Mouse (Mus musculus): ENCODE results near the gene Lrrc8a.

Gene Lrrc8a

GRCm38 (mm10) chr2:30239777-30240176, 2.3 kb downstream of the Lrrc8a start:
- DNase-seq (ENCODE audit: low spot score): no peak

DNA sequence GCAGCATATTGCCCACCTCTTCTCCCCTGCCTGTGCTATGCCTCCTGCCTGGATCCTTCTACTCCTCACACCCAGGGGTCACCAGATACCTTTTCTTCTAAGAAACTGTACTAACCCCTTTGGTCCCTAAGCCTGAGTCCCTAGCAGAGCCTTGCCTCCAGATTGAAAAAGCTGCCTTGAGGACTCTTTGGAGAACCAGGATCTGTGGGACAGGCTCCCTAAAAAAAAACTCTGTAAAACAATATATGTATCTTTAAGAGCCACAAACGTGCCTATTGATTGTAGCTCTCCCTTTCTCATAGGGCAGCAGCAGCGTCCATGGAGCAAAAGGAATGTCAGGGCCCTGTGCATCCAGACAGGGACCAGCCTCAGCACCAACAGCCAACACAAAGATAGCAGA, 2.8 kb downstream of the Lrrc8a start, which contains the start of gene Gm28035:
Gene Gm28035 (plus strand): TSS at position 301 of the 400 bp plus-strand sequence.
- DNase-seq (ENCODE audit: low spot score): no peak

- no peak for DNase-seq (ENCODE audit: low spot score)
Observed at GRCm38 (mm10) chr2:30242509-30242908, 5.0 kb downstream of the Lrrc8a start.

GRCm38 (mm10) chr2:30243391-30243790, 5.9 kb downstream of the Lrrc8a start:
- DNase-seq (ENCODE audit: low spot score): no peak

DNA sequence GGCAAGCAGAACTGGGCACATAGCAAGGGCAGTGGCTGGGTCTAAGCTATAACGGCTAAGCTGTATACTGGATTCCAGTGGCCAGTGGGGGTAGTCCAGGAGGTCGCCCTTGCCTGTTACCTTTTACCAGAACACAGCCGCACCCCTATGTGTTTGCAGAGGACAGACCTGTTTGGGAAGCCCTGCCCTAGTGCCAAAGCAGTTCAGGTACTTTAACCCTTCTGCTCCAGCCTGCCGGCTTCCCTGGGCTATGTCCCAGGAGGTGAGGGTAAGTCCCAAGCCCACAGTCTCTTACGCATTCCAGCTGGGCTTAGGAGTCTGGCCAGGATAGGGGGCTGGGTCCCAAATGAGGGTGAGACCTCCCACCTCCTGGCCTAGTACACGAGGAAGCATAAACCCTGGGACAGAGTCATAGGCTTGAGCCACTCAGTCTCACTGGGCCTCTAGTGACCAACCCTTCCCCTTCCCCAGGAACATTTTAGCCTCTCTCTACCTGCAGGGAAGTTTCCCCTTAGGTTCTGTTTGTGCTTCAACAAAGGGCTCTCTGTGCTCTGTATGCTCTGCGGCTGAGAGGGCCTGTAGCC, 7.2 kb downstream of the Lrrc8a start:
- DNase-seq (ENCODE audit: low spot score): no peak

- no peak for DNase-seq (ENCODE audit: low spot score)
Observed at GRCm38 (mm10) chr2:30247036-30247435, 9.5 kb downstream of the Lrrc8a start.

- no peak for DNase-seq (ENCODE audit: low spot score)
Observed at GRCm38 (mm10) chr2:30247681-30248080, 10.2 kb downstream of the Lrrc8a start.

DNA sequence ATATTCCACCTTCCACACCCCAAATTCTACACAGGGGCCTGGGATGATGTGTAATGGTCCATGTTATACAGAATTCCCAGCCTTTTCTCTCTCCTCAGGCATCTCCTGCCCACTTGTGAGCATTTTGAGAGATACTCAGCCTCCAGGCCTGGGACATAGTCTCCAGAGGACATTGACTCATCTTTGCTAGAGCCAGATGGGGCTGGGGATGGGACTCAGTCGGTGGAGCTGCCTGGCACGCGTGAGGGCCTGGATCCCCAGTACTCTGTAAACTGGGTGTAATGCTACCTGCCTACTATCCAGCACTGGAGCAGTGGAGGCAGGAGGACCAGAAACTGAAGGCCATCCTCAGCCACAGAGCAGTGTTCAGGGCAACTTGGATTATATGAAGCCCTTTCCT, 11.7 kb downstream of the Lrrc8a start:
- DNase-seq (ENCODE audit: low spot score): no peak

GRCm38 (mm10) chr2:30250166-30251128, 12.9 kb downstream of the Lrrc8a start:
- no peak for DNase-seq (ENCODE audit: low spot score)

DNA sequence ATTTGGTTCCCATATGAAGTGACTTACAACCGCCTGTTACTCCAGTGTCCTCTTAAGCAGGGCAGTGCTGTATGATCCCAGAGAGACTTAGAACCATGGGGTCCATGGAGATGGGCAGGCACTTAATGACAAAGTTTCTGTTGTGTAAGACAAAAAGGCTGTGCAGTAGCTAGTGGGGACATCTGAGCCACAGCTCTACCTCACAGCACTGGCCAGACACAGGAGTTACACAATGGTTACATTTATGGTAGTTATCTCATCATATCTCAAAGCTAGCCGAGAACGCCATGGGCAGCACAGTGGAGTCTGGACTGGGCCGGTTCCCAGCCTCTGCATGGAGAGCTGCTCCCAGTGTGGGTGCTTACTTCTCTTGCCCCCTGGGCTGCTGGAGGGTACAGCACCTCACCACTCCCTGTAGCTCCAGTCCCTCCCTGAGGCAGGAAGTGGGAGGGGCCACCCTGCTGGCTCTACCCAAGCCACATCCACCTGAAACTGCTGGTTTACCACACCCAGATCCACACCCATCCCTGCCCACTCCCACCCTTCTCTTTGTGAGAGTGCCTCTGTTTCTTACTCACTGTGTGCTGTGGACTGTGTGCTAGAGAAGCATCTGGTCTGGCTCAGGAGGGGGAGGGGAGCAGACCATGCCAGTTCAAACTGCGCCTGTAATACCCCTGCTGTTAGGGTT, 14.0 kb downstream of the Lrrc8a start:
- DNase-seq (ENCODE audit: low spot score): no peak

DNA sequence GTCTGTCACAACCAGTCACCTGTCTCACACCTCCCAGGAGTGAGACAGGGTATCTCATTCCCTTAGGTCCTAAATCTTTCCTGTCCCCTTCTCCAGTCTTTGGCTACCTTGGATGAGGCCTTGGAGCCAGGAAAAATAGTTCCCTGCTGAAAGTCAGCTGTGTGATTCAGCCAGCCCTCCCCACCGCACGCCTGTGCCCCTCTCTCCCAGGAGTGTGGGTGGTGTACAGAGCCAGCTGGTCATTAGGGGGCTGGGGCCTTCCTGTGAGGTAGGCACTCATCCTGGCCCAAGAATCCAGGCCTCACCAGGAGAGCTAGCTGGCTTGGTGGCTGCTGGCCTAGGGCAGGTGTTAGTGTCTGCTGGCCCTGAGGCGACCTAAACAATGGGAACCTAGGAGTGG, 15.0 kb downstream of the Lrrc8a start:
- DNase-seq (ENCODE audit: low spot score): no peak

- DNase-seq (ENCODE audit: low spot score): no peak
Observed at GRCm38 (mm10) chr2:30253809-30254208, 16.3 kb downstream of the Lrrc8a start.

- no peak for DNase-seq (ENCODE audit: low spot score)
Observed at GRCm38 (mm10) chr2:30255631-30256395, 18.3 kb downstream of the Lrrc8a start.

DNA sequence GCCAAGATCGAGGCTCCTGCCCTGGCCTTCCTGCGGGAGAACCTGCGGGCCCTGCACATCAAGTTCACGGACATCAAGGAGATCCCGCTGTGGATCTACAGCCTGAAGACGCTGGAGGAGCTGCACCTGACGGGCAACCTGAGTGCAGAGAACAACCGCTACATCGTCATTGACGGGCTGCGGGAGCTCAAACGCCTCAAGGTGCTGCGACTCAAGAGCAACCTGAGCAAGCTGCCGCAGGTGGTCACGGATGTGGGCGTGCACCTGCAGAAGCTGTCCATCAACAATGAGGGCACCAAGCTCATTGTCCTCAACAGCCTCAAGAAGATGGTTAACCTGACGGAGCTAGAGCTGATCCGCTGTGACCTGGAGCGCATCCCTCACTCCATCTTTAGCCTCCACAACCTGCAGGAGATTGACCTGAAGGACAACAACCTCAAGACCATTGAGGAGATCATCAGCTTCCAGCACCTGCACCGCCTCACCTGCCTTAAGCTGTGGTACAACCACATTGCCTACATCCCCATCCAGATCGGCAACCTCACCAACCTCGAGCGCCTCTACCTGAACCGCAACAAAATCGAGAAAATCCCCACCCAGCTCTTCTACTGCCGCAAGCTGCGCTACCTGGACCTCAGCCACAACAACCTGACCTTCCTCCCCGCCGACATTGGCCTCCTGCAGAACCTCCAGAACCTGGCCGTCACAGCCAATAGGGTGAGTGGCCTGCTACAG, 19.3 kb downstream of the Lrrc8a start:
- DNase-seq (ENCODE audit: low spot score): no peak

GRCm38 (mm10) chr2:30257699-30258460, 20.4 kb downstream of the Lrrc8a start:
- DNase-seq (ENCODE audit: low spot score): no peak

DNA sequence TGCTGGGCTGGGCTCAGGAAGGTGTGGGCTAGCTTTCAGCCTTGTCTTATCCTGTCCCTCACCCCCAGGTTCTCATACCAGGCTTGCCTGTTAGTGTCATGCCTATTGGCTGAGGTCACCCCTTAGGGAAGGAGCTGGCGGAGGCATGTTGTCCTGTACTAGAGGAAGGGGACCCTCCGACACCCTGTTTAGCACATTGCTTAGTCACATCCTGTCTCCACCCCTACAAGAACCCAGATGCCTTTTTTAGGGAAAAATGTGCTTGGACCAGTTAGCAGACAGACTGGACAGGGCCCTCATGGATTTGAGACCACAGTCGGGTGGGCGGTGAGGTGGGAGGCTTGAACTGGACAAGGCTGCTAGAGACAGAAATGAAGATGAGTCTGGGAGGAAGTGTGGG, 21.1 kb downstream of the Lrrc8a start:
- no peak for DNase-seq (ENCODE audit: low spot score)

DNA sequence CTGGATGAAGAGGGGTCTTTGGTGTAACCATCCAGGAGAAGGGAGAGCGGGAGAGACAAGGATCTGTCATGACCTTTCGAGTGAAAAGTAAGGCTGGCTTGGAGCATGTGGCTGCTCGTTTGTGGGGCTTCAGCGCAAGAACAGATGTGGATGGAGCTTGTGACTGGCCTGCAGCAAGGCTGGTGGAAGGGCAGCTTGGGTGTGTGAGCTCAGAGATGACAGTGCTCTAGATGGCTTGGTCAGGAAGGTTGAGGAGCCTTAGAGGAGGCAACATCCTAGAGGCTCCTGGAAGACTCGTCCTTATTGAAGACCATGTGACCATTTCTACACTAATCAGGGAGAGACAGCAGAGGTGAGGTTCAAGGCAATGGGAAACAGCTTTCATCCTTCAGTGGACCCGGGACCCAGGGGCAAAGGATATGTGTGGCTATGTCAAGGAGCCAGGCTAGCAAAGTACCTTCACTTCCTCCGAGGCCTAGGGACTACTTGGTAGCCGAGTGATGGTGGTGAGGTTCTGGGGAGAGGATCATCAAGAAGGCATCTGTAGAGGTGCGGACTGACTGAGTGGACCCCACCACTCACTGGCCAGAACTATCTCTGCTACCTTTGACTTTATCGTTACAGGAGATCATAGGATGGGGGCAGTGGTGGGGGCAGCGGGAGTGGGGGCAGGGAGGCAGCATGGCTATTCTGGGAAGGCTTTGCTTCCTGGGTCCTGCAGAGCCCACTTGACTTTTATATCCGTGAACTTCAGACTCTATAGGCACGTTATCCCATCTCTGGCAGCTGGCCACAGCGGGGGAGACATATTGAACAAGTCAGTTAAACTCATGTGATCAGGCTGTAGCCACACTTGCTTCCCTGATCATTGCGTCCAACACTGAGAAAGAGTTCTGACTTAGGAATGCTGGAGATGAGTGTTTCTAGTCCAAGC, 21.9 kb downstream of the Lrrc8a start:
- no peak for DNase-seq (ENCODE audit: low spot score)

GRCm38 (mm10) chr2:30261064-30261736, 23.7 kb downstream of the Lrrc8a start:
- no peak for DNase-seq (ENCODE audit: low spot score)
